Mouse (Mus musculus): Measurements from ENCODE around the gene Syce2.
"Not testable (repeated sequence)": the region's sequence is repeated elsewhere in the genome, so short reads cannot be mapped to it uniquely, and the experiment has no call there.

Syce2 gene

GRCm38 (mm10) chr8:84901071-84901470 lies 29.2 kb downstream of the Syce2 start:
- no peak for DNase-seq (ENCODE audit: extremely low read depth, insufficient read length, low spot score)

- no peak for DNase-seq (ENCODE audit: extremely low read depth, insufficient read length, low spot score)
Observed at GRCm38 (mm10) chr8:84901752-84902151, 29.8 kb downstream of the Syce2 start, which contains the start of gene Klf1. Gene Klf1 (plus strand): TSS chr8:84901928.

- DNase-seq (ENCODE audit: extremely low read depth, insufficient read length, low spot score) = no peak
Observed at GRCm38 (mm10) chr8:84902367-84902919, 30.5 kb downstream of the Syce2 start.

- DNase-seq (ENCODE audit: extremely low read depth, insufficient read length, low spot score) = peak; percentile 86
Observed at GRCm38 (mm10) chr8:84902920-84903661, 31.2 kb downstream of the Syce2 start.

- DNase-seq (ENCODE audit: extremely low read depth, insufficient read length, low spot score) = no peak
Observed at GRCm38 (mm10) chr8:84904351-84904750, 32.4 kb downstream of the Syce2 start.

- DNase-seq (ENCODE audit: extremely low read depth, insufficient read length, low spot score) = no peak
Observed at GRCm38 (mm10) chr8:84907037-84907436, 35.1 kb downstream of the Syce2 start.

GRCm38 (mm10) chr8:84907493-84907892 lies 35.6 kb downstream of the Syce2 start:
- no peak for DNase-seq (ENCODE audit: extremely low read depth, insufficient read length, low spot score)

- not testable (repeated sequence) for DNase-seq (ENCODE audit: extremely low read depth, insufficient read length, low spot score)
Observed at GRCm38 (mm10) chr8:84907979-84908378, 36.1 kb downstream of the Syce2 start.

- peak; percentile 94 for DNase-seq (ENCODE audit: extremely low read depth, insufficient read length, low spot score)
Observed at GRCm38 (mm10) chr8:84908421-84909161, 36.7 kb downstream of the Syce2 start, which contains the start of gene Dnase2a. Gene Dnase2a (plus strand): TSS chr8:84908560.

- no peak for DNase-seq (ENCODE audit: extremely low read depth, insufficient read length, low spot score)
Observed at GRCm38 (mm10) chr8:84909162-84909767, 37.4 kb downstream of the Syce2 start.

- no peak for DNase-seq (ENCODE audit: extremely low read depth, insufficient read length, low spot score)
Observed at GRCm38 (mm10) chr8:84909949-84910348, 38.0 kb downstream of the Syce2 start.

GRCm38 (mm10) chr8:84910551-84910950 lies 38.6 kb downstream of the Syce2 start:
- DNase-seq (ENCODE audit: extremely low read depth, insufficient read length, low spot score) = no peak

- no peak for DNase-seq (ENCODE audit: extremely low read depth, insufficient read length, low spot score)
Observed at GRCm38 (mm10) chr8:84911854-84912253, 39.9 kb downstream of the Syce2 start.

- DNase-seq (ENCODE audit: extremely low read depth, insufficient read length, low spot score) = no peak
Observed at GRCm38 (mm10) chr8:84912391-84912790, 40.5 kb downstream of the Syce2 start.

- DNase-seq (ENCODE audit: extremely low read depth, insufficient read length, low spot score) = no peak
Observed at GRCm38 (mm10) chr8:84912895-84913501, 41.1 kb downstream of the Syce2 start.

GRCm38 (mm10) chr8:84913502-84913900 lies 41.6 kb downstream of the Syce2 start:
- DNase-seq (ENCODE audit: extremely low read depth, insufficient read length, low spot score) = no peak

GRCm38 (mm10) chr8:84913960-84914359 lies 42.0 kb downstream of the Syce2 start:
- DNase-seq (ENCODE audit: extremely low read depth, insufficient read length, low spot score) = no peak

GRCm38 (mm10) chr8:84915269-84915668 lies 43.4 kb downstream of the Syce2 start:
- no peak for DNase-seq (ENCODE audit: extremely low read depth, insufficient read length, low spot score)

GRCm38 (mm10) chr8:84917781-84918180 lies 45.9 kb downstream of the Syce2 start:
- no peak for DNase-seq (ENCODE audit: extremely low read depth, insufficient read length, low spot score)

- DNase-seq (ENCODE audit: extremely low read depth, insufficient read length, low spot score) = no peak
Observed at GRCm38 (mm10) chr8:84918646-84919045, 46.7 kb downstream of the Syce2 start.

- no peak for DNase-seq (ENCODE audit: extremely low read depth, insufficient read length, low spot score)
Observed at GRCm38 (mm10) chr8:84921596-84921995, 49.7 kb downstream of the Syce2 start.
